Mouse (Mus musculus) thymus, adult 2 months (tissue): ENCODE measurements around the gene Lsm8.

Experiments used
- CTCF ChIP-seq: fragments of 200-500 bp; IDR thresholded peaks from 2 replicates; pipeline ENCODE4 v1.5.1; 2012; ENCODE audit warnings: mild to moderate bottlenecking, control low read depth, low read length, moderate library complexity, borderline replicate concordance; ENCODE audit not compliant: control insufficient read depth, poor library complexity, insufficient read depth; ENCODE audit errors: extremely low read depth
- POLR2A ChIP-seq: fragments of 200-500 bp; IDR thresholded peaks from 2 replicates; pipeline ENCODE4 v1.6.1; 2012; ENCODE audit warnings: mild to moderate bottlenecking, low read length, control low read depth, moderate library complexity; ENCODE audit not compliant: control insufficient read depth, poor library complexity, insufficient read depth; ENCODE audit errors: extremely low read depth

DNA sequence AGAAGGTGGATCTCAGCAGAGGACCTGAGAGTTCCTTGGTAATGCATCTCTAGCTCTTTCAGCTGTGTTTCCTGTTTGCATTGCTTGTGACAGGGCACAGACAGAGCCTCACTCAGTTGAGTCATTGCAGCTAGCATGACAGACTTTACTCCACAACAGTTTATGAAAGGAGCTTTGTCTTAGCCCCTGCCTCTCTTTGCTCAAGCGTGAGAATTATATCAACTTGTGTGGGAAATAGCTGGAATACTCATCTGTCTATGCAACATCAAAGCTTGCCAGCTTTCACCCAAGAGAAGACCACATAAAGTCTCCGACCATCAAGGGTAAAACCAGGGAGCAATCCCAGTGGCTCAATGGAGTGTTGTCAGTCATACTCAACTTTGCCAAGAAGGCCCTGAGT is 32.8 kb upstream of the Lsm8 start:
- TF ChIP-seq POLR2A = no peak
- TF ChIP-seq CTCF = no peak
